Mouse (Mus musculus): Measurements from ENCODE around the gene Ankrd13a.
A peak's percentile ranks its signal among the peaks of the same experiment; 100 is the strongest.

Ankrd13a gene

DNA sequence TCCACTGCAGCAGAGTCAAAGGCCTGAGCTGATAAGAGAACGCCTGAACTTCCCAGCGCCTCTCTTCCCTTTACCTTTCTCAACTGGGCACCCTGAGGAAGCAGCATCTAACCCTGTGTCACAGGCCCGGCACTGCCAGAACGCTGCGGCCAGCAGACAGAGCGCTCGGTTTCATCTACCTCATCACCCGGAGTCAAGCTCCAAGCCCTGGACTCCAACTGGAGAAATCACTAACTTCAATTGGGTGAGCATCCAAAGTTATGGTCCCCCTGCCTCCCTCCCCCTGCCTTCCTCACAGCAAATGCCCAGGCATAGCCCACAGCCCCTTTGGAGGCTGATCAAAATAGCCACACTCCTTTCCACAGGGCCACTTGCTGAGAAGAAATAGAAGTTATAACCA is 7.8 kb upstream of the Ankrd13a start:
- no peak for DNase-seq (ENCODE audit: low spot score)

DNA sequence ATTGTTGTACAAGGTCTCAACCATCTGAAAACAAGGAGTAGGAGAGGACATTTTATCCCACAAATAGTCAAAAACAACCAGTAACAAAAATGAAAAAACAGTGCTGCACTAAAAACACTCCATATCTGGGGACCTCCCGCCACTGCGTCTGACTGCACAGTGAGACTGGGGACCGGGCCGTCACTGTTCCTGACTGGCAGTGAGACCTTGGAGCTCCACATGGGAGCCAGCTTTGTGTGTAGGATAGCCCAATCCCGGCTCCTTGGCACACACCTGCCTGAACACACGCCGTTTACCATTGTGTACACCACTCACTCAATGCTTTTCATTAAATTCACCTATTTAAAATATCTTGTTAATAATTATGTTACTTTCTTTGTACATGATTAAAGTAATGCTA is 7.3 kb upstream of the Ankrd13a start:
- no peak for DNase-seq (ENCODE audit: low spot score)

DNA sequence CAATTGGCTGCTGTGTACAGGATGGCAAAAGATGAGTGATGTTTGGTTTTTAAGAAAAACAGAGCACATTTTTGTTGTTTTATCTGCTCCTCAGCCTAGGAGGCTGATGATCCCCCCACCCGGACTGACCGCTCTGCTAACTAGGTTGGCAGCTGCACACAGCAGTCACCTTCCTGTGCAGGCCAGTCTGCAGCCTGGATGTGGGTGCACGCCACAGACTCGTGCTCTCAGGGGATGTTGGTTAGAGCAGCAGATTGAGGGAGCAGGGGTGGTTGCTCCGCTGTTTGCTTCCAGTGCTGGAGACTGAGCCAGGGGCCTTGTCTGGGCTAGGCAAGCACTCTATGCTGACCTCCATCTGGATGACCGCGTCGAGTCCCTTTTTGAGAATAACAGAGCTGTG is 4.7 kb upstream of the Ankrd13a start:
- DNase-seq (ENCODE audit: low spot score) = no peak

DNA sequence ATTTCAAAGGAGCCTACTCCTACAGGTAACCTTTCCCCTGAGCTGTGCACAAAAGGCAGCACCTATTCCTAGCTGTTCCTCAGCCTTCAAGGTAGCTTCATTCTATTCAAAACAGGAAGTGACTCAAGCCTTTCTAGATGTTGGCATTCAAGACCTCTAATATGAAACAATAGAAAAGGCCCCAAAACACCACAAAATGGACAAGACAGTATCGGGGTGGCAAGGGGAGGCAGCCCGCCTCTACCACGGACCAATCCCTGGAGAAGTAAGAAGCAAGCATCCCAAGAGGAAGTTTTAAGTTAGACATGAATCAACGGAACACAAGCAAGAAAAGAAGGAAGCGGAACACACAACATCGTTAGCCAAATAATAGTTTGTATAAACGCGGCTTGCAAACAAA is 2.7 kb upstream of the Ankrd13a start:
- no peak for DNase-seq (ENCODE audit: low spot score)

DNA sequence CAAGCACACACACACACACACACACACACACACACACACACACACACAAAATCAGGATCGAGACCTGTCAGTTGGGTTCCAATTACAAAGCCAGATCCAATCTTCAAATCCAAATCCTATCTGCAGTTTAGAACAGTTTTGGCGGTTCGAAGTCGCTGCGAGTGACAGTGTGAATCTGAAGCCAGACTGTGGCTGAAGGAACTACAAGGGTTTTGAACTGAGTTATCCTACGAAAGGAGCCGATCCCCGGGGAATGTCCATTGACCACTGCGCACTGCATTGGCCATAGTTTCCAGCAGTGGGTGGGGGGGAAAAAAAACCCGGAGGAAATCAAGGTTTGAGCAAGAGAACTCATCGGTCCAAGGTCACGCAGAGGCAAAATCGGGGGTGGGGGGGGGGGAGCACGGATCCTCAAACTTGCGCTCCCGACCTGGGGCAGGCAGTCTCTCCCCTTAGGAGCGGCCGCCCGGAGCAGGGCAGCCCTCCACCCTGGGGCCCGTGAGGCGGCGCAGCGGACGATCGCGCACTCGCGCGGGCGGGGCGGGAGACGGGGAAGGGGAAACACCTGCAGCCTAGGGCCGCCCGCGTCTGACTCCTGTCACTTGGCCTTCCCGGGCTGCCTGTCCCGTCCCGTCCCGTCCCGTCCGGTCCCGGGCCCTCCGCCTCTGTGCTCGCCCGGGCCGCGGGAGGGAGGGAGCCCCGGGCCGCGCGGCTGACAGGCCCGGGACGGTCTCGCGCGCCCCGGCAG is 1.8 kb upstream of the Ankrd13a start:
- DNase-seq (ENCODE audit: low spot score) = no peak

DNA sequence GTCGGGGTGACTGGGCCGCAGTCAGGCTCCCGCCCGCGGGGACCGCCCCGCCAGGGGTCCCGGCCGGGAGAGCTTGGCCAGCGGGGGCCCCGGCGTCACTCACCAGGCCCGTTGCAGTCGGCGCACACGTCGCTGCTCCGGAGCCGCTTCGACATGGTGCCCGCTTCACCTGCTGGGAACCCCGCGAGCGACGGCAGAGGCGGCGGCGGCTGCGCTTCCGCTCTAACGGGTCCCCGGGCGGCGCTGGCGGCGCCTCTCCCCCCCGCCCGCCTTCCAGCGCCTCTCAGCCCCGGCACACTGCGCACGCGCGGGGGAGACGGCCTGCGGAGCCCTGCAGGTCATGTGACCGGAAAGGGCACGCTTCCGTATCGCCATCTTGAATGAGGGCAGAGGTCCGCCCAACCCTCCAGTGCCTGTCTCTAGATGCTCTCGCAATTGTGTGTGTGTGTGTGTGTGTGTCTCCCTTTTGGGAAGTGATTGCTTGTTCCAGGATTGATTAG is 1.2 kb upstream of the Ankrd13a start:
- peak; percentile 85 for DNase-seq (ENCODE audit: low spot score)

DNA sequence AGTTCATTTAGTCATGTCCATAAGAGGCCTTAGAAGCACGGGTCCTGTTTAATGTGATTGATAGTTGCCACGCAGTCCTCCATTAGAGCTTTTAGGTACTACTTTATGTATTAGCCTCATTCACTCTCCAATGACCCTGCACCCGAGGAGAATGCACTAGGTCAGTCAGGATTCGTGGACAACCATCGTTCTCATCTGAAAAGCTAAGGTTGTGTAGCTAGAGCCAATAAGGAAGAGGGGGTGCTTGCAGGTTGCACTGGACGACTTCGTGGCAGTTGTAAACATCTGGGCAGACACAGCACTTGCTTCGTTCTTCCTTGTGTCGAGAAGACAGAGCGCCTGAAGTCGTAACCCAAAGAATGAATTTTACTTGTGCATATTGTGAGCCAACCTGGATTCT is 697 bp upstream of the Ankrd13a start:
- no peak for DNase-seq (ENCODE audit: low spot score)

DNA sequence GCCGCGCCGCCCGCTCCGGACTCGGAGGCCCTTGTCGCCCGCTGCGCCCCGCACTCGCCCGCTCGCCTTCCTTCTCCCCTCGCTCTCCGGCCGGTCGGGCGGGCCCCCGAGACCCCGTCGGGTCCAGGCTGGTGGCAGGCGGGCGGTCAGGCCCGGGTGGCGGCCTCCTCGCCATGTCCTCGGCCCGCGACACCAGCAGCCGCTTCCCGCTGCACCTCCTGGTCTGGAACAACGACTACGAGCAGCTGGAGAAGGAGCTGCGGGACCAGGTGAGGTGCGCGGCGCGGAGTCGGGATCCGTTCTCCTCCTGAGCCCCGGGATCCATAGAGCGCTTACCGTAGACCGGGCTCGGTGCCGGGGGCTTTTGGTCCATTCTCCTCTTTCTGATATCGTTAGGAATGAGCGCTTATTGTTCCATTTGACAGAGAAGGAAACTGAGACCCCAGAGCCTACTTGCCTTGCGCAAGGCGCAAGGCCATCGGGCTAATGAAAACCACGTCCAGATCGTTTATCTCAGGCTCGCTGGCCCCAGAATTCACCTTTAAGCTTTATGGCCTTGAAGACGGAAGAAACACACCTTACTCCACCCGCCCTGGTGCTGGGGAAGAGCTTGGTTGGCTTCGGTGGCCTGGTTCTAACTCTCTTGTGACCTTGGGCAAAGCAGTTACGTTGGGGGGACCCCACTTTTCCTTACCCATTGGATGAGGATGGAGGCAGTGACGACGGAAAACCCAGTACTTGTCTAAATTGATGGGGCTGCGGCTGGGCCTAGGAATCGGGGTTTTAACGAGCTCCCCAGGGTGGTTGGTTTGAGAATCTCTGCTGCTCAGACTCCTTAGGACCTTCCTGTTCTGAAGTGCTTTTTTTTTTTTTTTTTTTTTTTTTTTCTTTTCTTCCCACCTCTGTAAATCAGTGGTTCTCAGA is 841 bp downstream of the Ankrd13a start, which contains the start of gene Git2:
Gene Git2, minus strand, starts transcription at position 462 of the 924 bp plus-strand sequence.
- DNase-seq (ENCODE audit: low spot score) = no peak

DNA sequence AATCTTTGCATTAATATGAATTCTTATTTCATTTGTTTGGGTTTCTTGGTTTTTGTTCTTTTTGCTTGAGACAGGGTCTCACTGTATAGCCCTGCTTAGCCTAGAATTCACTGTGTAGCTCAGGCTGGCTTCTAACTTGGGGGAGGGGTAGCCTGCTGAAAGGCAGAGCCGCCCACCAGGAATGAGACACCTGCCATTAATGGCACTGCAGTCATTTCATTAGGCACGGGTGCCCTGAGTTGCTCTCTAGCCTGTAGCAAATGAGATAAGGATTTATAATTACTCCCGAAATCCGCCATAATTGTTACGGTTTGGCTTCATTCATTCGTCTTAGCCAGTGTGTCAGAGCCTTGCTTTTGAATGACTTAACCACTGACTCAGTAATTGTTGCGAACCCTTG is 1.7 kb downstream of the Ankrd13a start:
- no peak for DNase-seq (ENCODE audit: low spot score)

DNA sequence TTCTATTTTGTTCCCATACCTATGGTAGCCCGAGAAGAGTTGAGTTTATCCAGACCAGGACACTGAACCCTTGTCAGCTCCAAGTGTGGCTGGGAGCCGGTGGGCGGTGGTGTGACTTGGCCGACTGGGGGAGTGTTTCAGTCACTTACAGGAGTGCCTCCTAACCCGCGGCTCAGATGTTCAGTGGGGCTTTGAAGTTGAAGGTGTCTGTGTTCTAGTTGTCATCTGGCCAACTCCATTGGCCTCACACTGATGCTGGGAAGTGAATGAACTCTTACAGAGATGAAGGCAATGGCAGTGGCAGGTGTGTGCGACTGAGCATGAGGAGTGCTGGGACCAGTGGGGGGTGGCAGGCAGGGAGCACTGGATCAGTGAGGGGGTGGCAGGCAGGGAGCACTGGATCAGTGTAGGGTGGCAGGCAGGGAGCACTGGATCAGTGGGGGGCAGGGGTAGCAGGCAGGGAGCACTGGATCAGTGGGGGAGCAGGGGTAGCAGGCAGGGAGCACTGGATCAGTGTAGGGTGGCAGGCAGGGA is 5.5 kb downstream of the Ankrd13a start:
- no peak for DNase-seq (ENCODE audit: low spot score)

DNA sequence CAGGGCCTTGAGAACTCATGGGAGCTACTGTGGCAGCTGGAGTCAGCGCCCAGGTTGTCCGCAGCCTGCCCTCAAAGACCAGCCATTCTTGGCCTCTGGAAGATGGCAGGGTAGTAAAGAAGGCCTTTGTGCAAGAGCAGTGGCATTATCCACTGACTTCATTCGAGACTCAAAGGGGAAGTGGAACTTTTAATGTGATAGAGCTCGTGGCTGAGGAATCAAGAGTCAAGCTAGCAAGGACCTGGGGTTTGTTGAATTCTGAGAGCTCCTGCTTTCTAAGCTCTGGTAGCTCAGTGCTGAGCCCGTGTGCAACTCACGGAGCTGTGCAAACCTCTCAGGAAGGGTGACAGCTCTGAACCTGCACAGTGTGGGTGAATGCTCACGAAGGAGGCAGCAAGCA is 6.4 kb downstream of the Ankrd13a start:
- DNase-seq (ENCODE audit: low spot score) = no peak

DNA sequence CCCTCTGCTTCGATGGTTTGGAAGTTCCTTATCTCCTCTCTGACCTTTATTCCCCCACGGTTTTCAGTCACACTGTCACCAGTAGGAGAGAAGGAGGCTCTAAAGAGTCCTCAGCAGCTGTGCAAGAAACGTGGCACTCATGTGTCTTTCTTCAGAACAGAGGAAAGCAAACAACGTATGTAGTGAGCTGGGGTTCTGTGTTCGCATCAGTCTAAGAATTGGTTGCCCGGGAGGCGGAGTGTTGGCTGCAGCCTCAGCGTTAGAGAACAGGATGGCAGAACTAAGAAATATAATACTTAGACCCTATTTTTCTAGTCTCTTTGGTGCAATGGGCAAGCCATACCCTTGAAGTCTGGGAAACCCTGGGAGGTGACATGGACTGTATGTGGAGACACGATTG is 8.5 kb downstream of the Ankrd13a start:
- DNase-seq (ENCODE audit: low spot score) = no peak

DNA sequence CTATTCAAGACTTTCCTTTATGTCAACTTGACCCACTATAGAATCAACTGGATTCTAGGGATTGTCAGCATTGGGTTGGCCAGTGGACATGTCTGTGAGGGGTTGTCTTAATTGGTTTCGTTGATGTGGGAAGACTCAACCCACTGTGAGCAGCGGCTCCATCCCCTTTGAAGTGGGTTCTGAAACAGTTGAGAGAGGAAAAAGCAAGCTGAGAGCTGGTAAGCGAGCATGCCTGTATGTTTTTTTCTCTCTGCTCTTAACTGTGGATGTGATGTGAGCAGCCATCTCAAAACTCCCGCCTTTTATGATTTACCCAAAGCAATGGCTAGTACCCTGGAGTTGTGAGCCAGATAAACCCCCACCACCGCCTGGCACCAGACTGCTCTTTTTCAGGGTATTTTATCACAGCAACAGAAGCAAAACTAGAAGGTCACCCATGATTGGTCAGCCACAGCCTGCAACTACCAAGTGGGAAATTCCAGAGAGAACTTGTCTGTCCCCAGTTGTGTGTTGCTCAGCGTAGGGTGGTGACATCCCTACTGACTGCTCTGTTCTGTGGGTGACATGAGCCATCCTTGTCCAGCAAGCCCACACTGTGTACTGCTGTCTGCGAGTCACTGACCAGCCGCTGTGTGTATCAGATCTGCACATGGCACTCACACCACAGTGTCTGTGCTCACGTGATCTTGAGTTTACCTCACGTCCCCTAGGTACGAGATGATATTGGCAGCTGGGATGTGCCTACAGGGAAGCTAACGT is 9.1 kb downstream of the Ankrd13a start:
- no peak for DNase-seq (ENCODE audit: low spot score)

DNA sequence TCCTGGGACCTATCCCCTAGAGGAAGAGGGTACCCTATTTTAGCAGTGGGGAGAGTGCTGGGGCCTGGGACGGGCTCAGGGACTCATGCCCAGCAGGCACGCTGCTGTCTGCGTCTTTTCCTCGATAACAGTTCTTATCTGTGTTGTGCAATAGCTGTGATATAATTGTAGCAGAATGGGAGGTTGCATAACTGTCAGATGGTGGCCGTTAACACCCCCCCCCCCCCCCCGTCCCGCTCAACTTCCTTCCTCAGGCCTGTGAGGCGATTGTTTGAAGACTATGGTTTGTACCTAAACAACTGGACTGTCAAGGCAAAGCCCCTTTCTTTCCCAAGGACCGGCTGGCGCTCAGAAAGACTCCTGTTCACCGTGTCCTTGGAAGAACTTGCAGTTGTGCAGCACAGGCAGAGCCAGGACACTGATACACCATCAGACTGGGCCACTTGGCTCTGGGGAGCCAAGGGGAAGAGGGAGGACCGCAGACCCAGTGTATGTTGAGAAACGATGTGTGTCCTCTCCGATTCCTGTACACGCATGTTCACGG is 10.2 kb downstream of the Ankrd13a start:
- DNase-seq (ENCODE audit: low spot score) = no peak

DNA sequence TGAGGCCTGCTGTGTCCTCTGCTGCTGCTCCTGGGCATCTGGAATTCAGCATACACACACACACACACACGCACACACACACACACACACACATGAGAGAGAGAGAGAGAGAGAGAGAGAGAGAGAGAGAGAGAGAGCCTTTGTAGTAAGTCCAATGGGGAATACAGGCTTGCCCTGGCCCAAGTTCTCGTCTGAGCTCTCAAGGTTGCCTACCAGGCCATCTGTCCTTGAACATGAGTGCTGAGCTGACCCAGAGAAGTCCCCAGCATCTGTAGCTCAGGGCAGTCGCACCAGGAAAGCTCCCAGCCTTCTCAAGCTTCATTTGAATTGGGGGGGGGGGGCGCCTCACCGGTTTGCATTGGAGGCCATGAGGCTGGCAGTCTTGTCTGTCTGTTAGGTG is 10.7 kb downstream of the Ankrd13a start:
- DNase-seq (ENCODE audit: low spot score) = no peak

DNA sequence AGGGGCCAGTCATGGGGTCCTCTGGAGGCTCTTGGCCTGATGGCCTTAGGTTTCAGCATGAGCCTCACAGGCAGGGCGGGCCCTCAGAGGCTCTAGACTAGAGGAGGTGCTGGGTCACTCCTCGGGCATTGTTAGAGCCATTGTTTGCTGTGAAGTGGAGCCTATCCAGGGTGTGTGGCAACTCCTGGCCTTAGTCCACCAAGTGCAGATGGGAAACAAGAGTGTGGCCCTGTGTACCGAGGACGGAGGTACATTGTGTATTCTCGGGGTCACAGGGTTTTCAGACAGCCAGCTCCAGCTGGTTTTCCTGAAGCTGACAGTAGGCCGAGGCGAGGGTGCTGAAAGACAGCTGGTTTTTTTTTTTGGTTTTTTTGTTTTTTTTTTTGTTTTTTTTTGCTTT is 18.8 kb downstream of the Ankrd13a start:
- DNase-seq (ENCODE audit: low spot score) = no peak

DNA sequence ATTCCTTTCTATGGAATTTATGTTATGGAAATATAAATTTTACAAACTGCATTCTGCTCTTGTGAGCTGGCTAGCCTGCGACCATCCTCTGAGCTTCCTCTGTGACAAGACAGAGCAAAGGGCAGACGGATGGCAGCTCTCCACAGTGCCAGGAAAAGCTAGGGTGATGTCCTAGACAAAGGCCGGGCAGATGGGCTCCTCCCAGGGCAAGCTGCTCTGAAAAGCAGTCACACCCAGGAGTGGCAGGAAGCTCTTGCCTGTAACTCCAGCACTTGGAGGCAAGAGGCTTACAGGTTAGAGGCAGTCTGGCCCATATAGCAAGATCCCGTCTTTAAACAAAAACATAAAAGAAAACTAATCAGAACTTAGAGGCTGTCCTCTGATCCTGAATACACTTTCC is 20.1 kb downstream of the Ankrd13a start:
- no peak for DNase-seq (ENCODE audit: low spot score)

DNA sequence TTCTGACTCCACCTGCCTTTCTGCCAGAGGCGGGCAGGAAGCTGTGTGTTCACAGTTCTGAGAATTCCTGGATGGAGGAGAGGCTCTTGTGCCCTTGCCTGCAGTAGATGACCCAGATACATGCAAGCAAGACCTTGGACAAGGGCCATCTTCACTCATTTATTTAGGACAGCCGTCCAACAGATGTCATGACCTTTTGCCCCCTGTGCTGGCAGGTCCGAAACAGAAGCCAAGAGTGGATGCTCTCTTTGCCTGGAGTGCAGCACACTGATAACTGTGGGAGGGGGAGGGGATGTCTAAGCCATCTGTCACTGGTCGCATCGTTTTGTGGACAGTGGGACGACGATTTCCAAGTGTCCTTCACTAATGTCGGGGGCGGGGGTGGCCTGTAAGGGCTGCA is 20.8 kb downstream of the Ankrd13a start:
- DNase-seq (ENCODE audit: low spot score) = no peak

DNA sequence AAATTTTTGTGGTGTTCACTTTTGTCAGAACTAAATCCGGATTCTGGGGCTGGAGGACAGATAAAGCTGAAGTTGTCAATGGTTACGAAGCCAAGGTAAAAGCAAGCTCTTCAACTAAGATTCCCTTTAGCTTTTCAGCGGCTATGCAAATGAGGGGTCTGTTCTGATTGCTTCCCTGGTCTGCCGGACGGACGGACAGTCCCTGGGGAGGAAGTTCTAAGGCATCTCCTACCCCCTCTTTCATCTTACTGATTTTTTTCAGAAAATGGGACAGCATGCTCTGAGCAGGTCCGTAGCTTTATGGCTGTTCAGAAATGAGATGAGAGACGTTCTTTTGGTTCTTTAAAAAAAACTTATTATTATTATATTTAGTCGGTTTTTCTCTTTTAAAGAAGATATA is 21.2 kb downstream of the Ankrd13a start:
- DNase-seq (ENCODE audit: low spot score) = no peak

DNA sequence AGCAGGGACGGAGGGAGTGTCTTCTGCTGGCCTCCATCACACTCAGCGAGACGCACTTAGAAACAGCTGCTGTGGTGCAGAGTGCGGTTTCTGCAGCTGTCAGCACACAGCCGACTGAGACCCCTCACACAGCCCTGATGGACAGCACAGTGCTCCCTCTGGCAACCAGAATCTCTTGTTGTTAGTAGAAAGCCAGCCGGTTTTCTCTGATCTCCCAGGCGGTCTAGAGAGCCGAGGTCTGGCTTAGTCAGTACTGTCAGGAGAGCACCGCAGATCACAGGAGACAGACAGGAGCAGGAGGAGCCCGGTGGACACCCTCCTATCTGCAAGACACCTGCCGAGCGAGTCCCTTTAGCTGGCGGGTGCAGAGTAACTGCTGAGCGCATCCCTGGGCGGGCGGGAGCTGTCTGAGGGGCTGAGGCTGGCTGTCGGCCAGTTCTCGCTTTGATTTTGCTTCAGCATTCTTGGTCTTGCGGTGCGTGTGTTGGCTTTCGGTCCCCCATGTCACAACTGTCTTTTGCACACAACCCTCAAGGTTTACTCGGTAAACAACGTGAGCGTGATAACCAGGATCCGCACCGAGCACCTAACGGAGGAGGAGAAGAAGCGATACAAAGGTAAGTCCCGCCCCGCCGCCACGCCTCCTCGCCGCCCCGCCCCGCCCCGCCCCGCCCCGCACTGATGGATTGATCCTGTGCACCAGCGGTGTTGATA is 22.0 kb downstream of the Ankrd13a start:
- no peak for DNase-seq (ENCODE audit: low spot score)

DNA sequence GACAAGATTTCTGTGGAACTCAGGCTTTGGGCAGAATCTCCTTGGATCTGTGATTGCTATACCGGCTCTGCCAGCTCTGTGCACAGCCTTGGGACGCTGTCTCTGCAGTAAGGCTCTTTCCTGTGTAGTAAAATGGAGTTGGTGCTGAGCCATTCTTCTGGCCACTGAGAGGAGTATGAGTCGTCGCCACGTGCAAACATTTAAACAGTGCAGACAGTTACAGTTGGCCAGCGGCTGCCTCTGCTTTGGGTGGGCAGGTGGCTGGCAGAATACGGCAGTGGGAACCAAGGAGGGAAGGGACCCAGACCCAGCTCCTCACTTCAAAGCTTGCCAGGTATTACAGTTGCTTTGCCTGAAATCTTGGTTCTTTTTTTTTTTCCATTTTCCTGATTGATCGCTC is 22.8 kb downstream of the Ankrd13a start:
- DNase-seq (ENCODE audit: low spot score) = no peak

Measured in layer of hippocampus, adult 9-10 months (tissue).